Mouse (Mus musculus) cerebellum, adult 8-10 months (tissue): ENCODE measurements around the gene Smndc1.
"Not testable (repeated sequence)": the region's sequence is repeated elsewhere in the genome, so short reads cannot be mapped to it uniquely, and the experiment has no call there.

Source experiments
- DNase-seq: peaks from one replicate; pipeline ENCODE4 v3.0.0; 2022

Gene Smndc1

DNA sequence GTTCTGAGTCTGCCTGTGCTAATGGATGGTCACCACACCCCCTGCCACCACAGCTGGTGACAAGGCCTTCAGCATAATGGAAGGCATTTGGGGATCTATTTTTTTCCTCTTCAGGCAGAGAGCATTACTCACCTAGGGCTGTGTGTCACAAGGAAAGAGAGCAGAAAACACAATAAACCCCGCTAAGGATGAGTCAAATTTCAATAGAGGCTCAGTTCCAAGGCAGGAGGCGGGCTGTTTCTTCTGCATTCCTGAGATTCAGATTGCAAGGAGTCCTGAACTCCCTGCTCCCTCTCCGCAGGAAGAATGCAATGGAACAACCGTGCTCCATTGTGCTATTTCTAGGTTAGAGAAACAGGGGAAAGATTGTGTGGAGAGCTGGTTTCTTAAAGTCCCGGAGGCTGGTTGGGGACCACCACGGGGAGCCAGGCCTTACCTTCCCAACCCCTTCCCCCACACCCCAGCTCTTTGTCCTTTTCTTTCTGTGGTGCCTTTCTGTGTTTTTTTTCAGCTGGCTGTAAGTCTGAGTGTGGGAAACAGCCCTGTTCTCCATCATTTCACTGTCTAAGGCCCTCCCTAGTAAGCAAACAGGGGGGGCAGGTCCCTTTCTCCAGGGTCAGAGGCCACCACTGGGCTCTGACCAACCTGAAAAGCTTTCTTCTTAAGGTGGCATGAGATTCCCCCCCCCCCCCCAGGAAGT is 21.9 kb upstream of the Smndc1 start:
- no peak for DNase-seq

GRCm38 (mm10) chr19:53409663-53410307 is 19.4 kb upstream of the Smndc1 start:
- no peak for DNase-seq

GRCm38 (mm10) chr19:53408398-53408797 is 18.0 kb upstream of the Smndc1 start:
- DNase-seq, result no peak

- no peak for DNase-seq
Observed at GRCm38 (mm10) chr19:53407350-53407749, 17.0 kb upstream of the Smndc1 start.

- DNase-seq, result no peak
Observed at GRCm38 (mm10) chr19:53405810-53406209, 15.4 kb upstream of the Smndc1 start.

GRCm38 (mm10) chr19:53404837-53405356 is 14.5 kb upstream of the Smndc1 start:
- peak; percentile 90 for DNase-seq

GRCm38 (mm10) chr19:53404219-53404836 is 13.9 kb upstream of the Smndc1 start:
- peak; percentile 61 for DNase-seq

GRCm38 (mm10) chr19:53402741-53403432 is 12.5 kb upstream of the Smndc1 start:
- DNase-seq, result no peak

DNA sequence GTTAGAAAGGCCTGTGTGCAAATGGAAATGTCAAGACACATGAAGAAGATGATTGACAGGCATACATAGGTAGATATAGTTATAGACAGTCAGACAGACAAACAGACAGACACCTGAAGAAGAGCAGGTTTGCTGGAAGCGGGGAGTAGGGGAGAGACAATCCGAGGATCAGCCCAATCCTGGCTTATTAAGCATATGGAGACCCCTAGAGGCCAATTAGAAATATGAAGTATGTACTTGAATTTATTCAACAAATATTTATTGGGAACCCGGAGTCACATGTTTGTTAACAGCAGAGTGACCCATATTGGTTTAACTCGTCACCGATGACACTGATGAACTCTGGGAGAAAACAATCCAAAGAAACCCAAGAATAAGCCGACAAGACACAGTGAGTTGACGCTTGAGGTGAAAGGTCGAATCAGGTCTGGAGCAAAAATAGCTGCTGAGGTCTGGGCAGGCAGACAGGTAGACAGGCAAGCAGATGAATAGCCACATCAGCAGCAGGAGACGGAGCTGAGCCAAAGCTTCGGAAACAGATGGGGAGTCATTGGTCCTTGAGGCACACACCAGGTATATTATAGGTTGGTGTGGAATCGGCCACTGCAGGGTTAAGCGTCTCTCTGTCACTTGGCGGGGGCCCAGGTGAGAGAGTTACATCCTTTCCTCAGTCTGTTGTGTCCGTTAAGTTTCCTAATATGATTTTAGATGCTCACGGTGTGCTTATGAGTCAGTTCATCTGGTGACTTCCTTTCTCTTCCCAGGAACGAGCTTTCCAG is 10.1 kb upstream of the Smndc1 start:
- DNase-seq, result no peak

- no peak for DNase-seq
Observed at GRCm38 (mm10) chr19:53399213-53399612, 8.8 kb upstream of the Smndc1 start.

GRCm38 (mm10) chr19:53397451-53398233 is 7.3 kb upstream of the Smndc1 start:
- DNase-seq, result no peak

GRCm38 (mm10) chr19:53395805-53396204 is 5.4 kb upstream of the Smndc1 start:
- not testable (repeated sequence) for DNase-seq

DNA sequence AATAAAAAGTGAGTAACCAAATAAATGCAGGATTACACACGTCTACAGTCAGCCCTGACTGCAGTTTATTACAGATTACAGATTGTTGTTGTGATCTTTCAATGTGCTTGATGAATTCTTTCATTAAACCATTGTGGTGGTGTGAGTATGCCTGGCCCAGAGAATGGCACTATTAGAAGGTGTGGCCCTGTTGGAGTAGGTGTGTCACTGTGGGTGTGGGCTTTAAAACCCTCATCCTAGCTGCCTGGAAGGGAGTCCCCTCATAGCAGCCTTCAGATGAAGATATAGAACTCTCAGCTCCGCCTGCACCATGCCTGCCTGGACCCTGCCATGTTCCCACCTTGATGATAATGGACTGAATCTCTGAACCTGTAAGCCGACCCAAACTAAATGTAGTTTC is 4.6 kb upstream of the Smndc1 start:
- DNase-seq, result not testable (repeated sequence)

DNA sequence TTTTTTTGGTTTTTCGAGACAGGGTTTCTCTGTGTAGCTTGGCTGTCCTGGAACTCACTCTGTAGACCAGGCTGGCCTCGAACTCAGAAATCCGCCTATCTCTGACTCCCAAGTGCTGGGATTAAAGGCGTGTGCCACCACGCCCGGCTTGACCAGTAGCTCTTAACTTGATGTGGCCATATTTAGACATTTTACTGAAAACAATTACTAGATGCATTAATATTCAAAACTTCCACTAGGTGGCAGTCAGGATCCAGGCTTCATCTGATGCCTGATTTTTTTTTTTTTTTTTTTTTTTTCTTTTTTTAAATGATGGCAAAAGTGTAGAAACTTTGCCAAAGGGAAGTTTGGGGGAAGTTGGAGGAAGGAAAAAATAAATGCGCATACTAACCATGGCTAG is 4.2 kb upstream of the Smndc1 start:
- DNase-seq, result peak; percentile 62

- DNase-seq, result no peak
Observed at GRCm38 (mm10) chr19:53393646-53394045, 3.3 kb upstream of the Smndc1 start.

GRCm38 (mm10) chr19:53392781-53393343 is 2.5 kb upstream of the Smndc1 start:
- DNase-seq, result no peak

DNA sequence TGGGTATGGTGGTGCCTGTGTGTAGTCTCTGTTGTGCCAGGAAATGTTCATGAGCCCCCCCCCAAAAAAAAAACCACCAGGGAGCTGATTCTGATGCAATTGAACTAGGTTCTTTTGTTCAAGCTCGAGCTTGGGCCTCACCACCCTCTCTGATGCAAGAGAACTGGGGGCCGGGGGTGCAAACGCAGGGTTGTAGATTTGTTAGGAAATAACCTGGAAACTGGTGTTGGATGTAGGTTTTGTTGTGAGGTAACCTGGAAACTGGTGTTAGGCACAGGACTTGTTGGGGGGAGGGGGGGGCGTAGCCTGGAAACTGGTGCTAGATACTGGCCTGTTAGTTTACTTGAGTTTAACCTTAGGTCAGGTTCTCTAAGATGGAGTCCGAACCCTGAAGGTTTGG is 1.4 kb upstream of the Smndc1 start:
- no peak for DNase-seq

DNA sequence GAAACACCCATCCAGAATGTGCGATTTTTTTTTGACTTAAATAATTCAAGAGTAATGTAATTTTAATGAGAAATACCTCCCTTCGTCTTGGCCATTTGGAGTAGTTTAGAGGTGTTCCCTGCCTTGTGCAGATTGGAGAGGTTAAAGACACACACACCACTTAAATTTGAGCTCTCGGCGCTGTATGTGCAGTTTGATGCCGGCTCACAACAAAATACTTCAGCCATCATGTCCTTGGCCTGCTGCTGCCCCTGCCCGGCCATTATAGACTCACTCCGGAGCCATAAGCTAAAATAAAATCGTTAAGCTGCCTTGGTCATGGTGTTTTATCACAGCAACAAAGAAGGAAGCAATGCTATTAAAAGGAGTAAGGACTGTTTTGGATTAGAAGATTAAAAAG is 1.0 kb upstream of the Smndc1 start:
- DNase-seq, result no peak

DNA sequence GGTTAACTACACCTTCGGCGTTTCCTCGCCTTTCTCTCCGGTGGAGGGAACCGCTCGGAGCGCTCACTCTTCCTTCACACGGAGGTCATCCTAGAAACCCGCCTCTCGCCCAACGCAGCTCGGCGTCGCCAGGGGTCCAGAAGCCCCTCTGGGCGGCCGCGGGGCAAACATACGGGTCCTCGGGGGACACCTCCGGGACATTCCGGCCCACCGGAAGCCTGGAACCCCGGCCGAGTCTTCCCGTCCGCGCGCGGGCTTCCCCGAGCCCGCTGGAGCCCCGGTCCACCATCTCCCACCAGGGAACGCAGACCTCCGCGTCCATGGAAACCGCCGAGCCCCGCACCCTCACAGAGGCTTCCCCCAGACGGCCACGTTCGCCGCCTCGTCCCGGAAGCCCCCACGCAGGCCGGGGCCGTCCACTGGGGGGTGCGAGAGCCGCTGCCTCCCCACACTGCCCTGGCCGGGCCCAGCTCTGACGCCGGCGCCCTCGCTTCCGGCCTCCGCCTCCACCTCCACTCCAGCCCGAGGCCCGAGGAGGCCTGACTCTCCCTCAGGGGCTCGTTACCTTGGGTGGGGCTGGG is 437 bp downstream of the Smndc1 start:
- DNase-seq, result no peak

- no peak for DNase-seq
Observed at GRCm38 (mm10) chr19:53389417-53389816, 961 bp downstream of the Smndc1 start.

DNA sequence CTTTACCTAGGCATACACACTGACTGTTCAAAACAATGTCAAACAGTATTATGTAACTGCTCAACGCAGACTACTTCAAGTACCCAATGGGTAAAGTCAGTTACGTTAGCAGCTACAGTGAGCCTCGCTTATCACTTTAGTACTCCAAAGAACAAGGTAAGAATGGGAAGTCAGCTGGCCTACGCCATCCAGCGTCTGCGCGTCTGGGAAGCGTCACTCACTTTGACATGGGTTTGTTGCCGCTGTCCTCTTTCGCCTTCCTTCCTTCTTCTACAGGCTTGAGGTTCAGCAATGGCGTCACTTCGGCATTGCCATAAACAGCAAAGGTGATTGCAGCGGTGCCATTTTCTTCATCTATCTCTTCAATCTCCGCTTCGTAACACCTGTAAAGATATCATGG is 7.0 kb downstream of the Smndc1 start:
- DNase-seq, result no peak
